Mouse (Mus musculus) hindbrain, embryonic 15.5 days (tissue): ENCODE measurements around the gene Klrb1b. TPM values are rescaled to one million over a fixed set of nuclear protein-coding genes. Genes with fewer than 3 reads are reported as not detected.
"Not testable (repeated sequence)": the region's sequence is repeated elsewhere in the genome, so short reads cannot be mapped to it uniquely, and the experiment has no call there.

ENCODE experiments used
- ATAC-seq: fragments of 200-750 bp; cut with Nextera tagmentation; 2 replicates; pipeline ENCODE4 v1.8.0; 2017; ENCODE audit warnings: low read depth, moderate number of reproducible peaks, moderate TSS enrichment; ENCODE audit not compliant: low FRiP score
- H3K27ac ChIP-seq: fragments of 300-500 bp; sonication (generic); replicated peaks from 2 replicates; pipeline ENCODE4 v1.5.1; 2015; ENCODE audit warnings: mild to moderate bottlenecking, inconsistent platforms
- H3K27me3 ChIP-seq: fragments of 300-500 bp; sonication (generic); 2 replicates; pipeline ENCODE4 v1.6.1; 2015; ENCODE audit warnings: control low read depth, inconsistent platforms
- H3K36me3 ChIP-seq: fragments of 300-500 bp; sonication (generic); 2 replicates; pipeline ENCODE4 v1.6.1; 2015; ENCODE audit warnings: control low read depth, inconsistent platforms
- H3K4me1 ChIP-seq: fragments of 300-500 bp; sonication (generic); replicated peaks from 2 replicates; pipeline ENCODE4 v1.6.1; 2015; ENCODE audit warnings: control low read depth, inconsistent platforms
- H3K4me2 ChIP-seq: fragments of 300-500 bp; sonication (generic); 2 replicates; pipeline ENCODE4 v1.6.1; 2015; ENCODE audit warnings: moderate library complexity, mild to moderate bottlenecking, inconsistent platforms
- H3K4me3 ChIP-seq: fragments of 300-500 bp; sonication (generic); 2 replicates; pipeline ENCODE4 v1.5.1; 2015; ENCODE audit warnings: mild to moderate bottlenecking, inconsistent platforms
- H3K9ac ChIP-seq: fragments of 300-500 bp; sonication (generic); 2 replicates; pipeline ENCODE4 v1.6.1; 2015; ENCODE audit warnings: inconsistent platforms
- H3K9me3 ChIP-seq: fragments of 300-500 bp; sonication (generic); 2 replicates; pipeline ENCODE4 v1.6.1; 2016; ENCODE audit warnings: control low read depth, inconsistent platforms
- WGBS: fragments of 180-500 bp; shearing (Covaris S2); methylation state at CpG from one replicate; pipeline ENCODE4 v1.1.7; 2015; 5-methylcytosine and 5-hydroxymethylcytosine counted together
- polyA plus RNA-seq: library from polyadenylated mRNA; unstranded; fragments of >200 nt; fragmentation: Nextera tagmentation; extraction: Ambion mirVana; gene quantifications from 2 replicates; pipeline ENCODE4 v1.2.1, GENCODE M21; 2015

Gene Klrb1b
- polyA plus RNA-seq, 1 experiment from 2014 or later: not detected

DNA sequence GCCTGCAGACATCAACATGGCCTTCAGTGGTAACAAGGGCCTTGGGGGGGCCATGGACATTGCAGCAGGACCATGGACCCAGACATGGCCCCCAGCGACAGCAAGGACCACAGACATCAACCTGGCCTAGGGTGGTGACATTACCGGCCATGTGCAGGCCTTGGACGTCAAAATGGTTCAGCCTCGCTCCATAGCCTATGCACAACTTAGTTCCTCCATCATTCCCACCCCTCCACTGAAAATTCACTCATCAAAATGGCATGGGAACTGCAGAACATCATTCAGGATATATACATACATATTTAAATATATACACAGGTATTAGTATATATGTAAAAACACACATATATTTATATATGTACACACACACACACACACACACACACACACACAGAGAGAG, 21.3 kb upstream of the Klrb1b start:
- Histone ChIP-seq H3K36me3 (no peaks in the 10 kb centered on the region), H3K9me3 (no peaks in the 10 kb centered on the region), H3K4me1 (peaks cover 9% of the 10 kb centered on the region), H3K27me3 (no peaks in the 10 kb centered on the region), H3K4me3 (no peak overlapping the region), H3K27ac (no peak overlapping the region), H3K4me2 (no peak overlapping the region), H3K9ac (no peak overlapping the region)
- ATAC-seq: no peak
- 98% methylated on average over 4 of the region's 4 CpGs for WGBS

DNA sequence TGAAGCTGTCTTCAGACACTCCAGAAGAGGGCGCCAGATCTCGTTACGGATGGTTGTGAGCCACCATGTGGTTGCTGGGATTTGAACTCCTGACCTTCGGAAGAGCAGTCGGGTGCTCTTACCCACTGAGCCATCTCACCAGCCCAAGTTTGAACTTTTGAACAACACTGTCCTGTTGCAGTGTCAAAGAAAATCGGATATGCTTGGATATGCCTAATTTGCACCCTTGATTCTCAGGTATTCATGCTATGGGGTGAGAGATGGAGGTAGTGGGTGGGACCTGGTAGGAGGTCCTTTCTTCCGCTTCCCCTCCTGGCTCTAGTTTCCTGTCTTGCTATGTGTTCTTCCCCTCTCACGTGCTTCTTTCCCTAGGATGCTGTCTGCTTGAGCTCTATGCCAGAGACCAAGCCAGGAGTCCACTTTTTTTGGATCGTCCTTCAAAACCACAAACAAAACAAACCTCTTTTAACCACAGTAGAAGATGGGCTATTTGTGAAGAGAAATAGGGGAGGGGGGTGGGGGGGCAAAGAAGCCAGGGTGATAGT, 19.9 kb upstream of the Klrb1b start:
- 75% methylated on average over 6 of the region's 9 CpGs for WGBS
- no peaks in the 10 kb centered on the region for H3K27me3 ChIP-seq
- no peak for ATAC-seq

DNA sequence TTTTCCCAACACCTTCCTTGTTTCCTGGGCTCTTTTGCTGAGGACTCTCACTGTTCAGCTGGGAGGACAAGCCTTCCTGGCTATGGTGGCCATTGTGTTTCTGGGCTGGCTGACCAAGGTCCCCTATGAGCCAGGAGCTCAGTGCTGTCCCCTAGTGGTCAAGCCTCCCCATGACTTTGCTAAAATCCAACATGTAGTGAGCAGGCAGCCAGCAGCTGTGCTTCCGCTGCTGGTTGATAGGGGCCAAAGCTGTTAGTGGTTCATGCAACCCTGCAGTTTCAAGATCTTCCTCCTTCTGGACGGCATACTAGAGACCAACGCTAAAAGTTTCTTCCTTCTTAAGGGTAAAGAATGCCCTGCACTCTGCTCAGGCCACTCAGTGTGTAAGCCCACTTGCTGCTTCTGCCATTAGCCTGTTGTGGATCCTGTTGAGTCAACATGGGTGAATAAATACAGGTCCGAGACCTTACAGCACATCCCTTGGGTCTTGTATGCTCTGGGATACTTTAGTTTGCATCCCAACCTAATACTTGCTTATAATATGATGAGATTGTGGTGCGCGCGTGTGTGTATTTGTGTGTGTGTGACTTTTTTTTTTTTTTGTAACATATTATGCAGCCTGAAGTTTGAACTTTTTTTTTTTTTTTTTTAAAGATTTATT, 19.3 kb upstream of the Klrb1b start:
- no peaks in the 10 kb centered on the region for H3K27me3 ChIP-seq
- peak overlapping the region; percentile 21; the same call in 1 of the 2 replicates for H3K4me2 ChIP-seq
- peaks cover 18% of the 10 kb centered on the region for H3K4me1 ChIP-seq
- H3K9me3 ChIP-seq: no peaks in the 10 kb centered on the region
- H3K36me3 ChIP-seq: no peaks in the 10 kb centered on the region
- no peak overlapping the region for H3K27ac ChIP-seq
- H3K9ac ChIP-seq: no peak overlapping the region
- 31% methylated on average over 7 of the region's 7 CpGs for WGBS
- ATAC-seq: no peak
- H3K4me3 ChIP-seq: no peak overlapping the region

More for the DNA sequence above, 19.9 kb upstream of the Klrb1b start:
- no peak overlapping the region for H3K27ac ChIP-seq
- no peaks in the 10 kb centered on the region for H3K36me3 ChIP-seq
- peaks cover 18% of the 10 kb centered on the region for H3K4me1 ChIP-seq
- no peak overlapping the region for H3K4me2 ChIP-seq
- H3K9me3 ChIP-seq: no peaks in the 10 kb centered on the region
- H3K9ac ChIP-seq: no peak overlapping the region
- no peak overlapping the region for H3K4me3 ChIP-seq

DNA sequence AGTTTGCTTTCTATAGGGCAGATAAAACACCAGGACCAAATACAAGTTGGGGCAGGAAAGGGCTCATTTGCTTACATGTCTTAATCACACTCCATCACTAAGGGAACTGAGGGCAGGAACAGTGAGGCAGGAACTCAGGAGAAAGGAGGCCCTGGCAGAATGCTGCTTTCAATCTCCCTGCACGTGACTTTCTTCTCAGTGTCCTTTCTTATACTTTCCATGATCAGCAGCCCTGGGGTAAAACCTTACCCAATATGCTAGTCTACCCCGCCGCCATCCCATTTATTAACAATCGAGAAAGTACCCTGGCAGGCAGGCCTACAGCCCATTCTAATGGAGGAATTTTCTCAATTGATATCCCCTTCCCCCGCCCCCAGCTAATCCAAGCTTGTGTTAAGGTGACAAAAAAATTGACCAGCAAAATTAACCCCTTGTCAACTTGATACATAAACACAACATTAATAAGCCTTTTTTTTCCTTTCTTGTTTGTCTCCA, 18.5 kb upstream of the Klrb1b start:
- peak overlapping the region; percentile 93 for H3K27ac ChIP-seq

DNA sequence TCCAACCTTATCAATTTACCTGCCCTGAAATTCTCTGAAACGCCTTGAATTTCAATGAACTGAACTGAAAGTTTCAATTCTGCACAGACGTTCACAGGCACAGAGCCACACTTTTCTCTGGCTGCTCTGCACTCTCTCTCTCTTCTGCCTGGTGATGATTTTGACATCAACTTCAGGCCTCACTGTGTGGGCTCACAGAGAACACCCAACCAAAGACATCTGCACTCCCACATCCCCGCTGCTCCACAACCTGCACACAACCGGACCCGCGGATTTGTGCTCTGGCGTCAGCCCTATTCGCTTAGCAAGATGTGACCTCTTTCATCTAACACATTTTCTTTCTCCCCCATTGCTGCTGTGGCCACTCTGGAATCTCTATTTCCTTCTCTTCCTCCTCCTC, 18.0 kb upstream of the Klrb1b start:
- peak overlapping the region; percentile 93 for H3K27ac ChIP-seq
- WGBS: 27% methylated on average over 8 of the region's 8 CpGs
- H3K9me3 ChIP-seq: no peaks in the 10 kb centered on the region
- peaks cover 28% of the 10 kb centered on the region for H3K4me1 ChIP-seq
- H3K36me3 ChIP-seq: no peaks in the 10 kb centered on the region
- H3K27me3 ChIP-seq: no peaks in the 10 kb centered on the region
- H3K9ac ChIP-seq: no peak overlapping the region
- peak overlapping the region; percentile 68 for H3K4me2 ChIP-seq
- ATAC-seq: no peak
- H3K4me3 ChIP-seq: peak overlapping the region; percentile 83

More for the DNA sequence above, 18.5 kb upstream of the Klrb1b start:
- Histone ChIP-seq H3K4me1 (peaks cover 23% of the 10 kb centered on the region), H3K36me3 (no peaks in the 10 kb centered on the region), H3K9ac (no peak overlapping the region), H3K9me3 (no peaks in the 10 kb centered on the region), H3K27me3 (no peaks in the 10 kb centered on the region), H3K4me3 (peak overlapping the region; percentile 83; the same call in 1 of the 2 replicates), H3K4me2 (peak overlapping the region; percentile 68)
- WGBS: 82% methylated on average over 5 of the region's 5 CpGs
- ATAC-seq: no peak

DNA sequence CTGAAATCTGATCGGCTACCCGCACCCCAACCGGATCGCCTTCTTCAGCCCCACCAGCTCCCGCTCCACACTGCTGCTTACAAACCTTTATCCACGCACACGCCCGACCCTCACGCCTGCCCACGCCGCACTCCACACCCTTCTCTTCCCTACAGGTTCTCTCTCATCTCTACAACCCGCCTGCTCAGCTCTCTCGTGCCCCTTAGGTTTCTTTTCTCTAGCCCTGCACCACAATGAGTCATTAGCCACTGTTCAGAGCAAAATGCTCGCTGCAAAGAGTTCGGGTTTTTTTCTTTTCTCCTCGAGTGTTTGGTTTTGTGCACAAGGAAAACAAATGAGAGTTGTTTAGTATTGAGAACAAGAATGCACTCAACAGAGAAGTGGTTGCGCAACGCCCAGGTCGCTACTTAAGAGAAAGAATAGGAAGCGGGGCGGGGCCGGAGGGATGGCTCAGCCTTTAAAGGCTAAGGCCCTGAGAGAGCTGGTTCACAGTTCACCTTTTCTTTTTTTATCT, 17.4 kb upstream of the Klrb1b start:
- ATAC-seq: peak; percentile 55
- H3K36me3 ChIP-seq: no peaks in the 10 kb centered on the region
- peak overlapping the region; percentile 69 for H3K9ac ChIP-seq
- H3K4me2 ChIP-seq: peak overlapping the region; percentile 68
- H3K9me3 ChIP-seq: no peaks in the 10 kb centered on the region
- peak overlapping the region; percentile 93 for H3K27ac ChIP-seq
- WGBS: under 1% methylated on average over 22 of the region's 22 CpGs
- H3K4me1 ChIP-seq: peaks cover 28% of the 10 kb centered on the region
- peak overlapping the region; percentile 83 for H3K4me3 ChIP-seq
- H3K27me3 ChIP-seq: no peaks in the 10 kb centered on the region

DNA sequence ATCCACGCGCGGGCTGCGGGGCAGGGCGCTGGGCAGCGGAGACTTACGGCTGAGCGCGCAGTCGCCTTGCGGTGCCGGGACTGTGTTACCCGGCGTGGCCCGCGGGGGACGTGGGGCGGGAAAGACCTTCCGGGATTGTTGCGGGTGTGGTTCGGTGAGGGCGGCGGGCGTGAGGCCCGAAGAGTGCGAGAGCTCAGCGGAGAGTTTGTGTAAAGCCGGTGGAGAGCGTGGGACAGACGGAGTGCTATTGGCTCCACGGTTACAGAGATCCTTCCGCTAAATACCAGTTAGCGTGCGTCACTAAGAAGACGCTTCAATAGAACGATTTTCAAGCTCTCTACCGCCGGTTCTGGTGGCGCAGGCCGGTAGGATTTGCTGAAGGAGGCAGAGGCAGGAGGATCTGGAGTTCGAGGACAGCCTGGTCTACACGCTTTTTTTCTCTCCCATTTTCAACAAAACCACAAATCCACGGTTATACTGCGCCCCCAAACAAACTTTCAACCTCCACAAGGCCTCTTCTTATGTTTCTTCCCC, 16.9 kb upstream of the Klrb1b start:
- H3K27me3 ChIP-seq: no peaks in the 10 kb centered on the region
- WGBS: under 1% methylated on average over 44 of the region's 44 CpGs
- H3K9me3 ChIP-seq: no peaks in the 10 kb centered on the region
- no peaks in the 10 kb centered on the region for H3K36me3 ChIP-seq
- peaks cover 28% of the 10 kb centered on the region for H3K4me1 ChIP-seq
- peak overlapping the region; percentile 93 for H3K27ac ChIP-seq
- peak overlapping the region; percentile 74 for H3K9ac ChIP-seq
- H3K4me2 ChIP-seq: peak overlapping the region; percentile 70
- H3K4me3 ChIP-seq: peak overlapping the region; percentile 83
- peak; percentile 85 for ATAC-seq

DNA sequence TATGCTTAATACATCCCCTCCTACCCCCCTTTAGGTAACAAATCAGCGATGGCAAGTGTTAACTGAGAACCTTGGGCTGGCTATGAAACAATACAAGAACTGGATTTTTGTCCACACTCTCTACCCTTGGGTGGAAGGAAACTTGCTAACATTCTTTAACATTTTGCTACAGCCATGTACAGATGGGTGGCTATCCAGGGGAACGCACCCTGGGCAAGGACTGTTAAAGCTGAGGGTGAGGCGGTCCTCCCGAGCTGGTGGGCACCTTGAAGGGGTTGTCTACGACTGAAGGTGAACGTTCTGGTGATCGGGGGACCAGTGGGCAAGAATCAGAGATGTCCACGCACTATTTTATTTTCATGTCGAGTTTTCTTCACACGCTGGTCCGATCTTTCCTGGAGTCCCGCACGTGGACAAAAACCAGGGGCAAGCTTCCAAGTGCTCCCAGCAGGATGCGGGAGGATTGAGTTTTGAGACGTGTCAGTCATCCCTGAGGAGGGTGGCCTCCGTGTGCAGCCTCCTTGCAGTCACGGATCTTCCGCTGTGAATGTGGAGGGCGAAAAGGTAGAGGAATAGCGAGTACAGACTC, 16.3 kb upstream of the Klrb1b start:
- Histone ChIP-seq H3K9me3 (no peaks in the 10 kb centered on the region), H3K4me3 (peak overlapping the region; percentile 83), H3K9ac (peak overlapping the region; percentile 74), H3K4me1 (peaks cover 30% of the 10 kb centered on the region), H3K4me2 (peak overlapping the region; percentile 70), H3K27ac (peak overlapping the region; percentile 93), H3K27me3 (no peaks in the 10 kb centered on the region), H3K36me3 (no peaks in the 10 kb centered on the region)
- ATAC-seq: no peak
- under 1% methylated on average over 20 of the region's 20 CpGs for WGBS

DNA sequence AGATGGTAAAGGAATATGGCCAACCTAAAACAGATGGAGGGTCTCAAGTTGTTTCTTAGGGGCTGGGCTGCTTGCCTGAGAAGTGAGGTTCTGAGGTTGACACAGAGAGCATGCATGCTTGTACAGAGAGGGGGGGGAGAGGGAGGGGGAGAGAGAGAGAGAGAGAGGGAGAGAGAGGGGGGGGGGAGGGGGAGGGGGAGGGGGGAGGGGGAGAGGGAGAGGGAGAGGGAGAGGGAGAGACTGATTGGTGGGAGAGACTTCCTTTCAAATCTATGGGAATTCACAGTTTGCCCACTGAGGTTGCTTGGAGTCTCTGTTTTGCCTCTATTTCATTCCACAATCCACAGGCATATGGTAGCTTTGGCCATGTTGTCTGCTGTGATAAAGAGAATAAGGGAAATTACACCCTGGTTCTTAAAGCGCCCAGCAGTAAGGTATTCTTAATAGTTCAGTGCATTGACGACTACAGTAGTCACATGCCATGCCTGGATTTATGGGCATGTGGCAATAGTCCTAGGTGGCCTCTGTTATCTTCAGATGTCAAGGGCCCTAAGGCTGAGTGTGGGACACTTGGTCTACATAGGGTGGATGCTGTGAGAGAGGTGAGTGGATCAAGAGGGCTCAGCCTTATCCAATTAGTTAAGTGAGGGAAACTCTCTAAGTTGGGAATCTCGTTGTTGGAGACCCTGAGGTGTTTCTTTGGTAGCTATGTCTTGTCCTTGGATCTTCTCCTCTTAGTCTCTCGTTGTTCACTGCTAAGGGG, 15.4 kb upstream of the Klrb1b start:
- peak overlapping the region; percentile 83 for H3K4me3 ChIP-seq
- no peak overlapping the region for H3K27ac ChIP-seq
- WGBS: 44% methylated on average over 4 of the region's 4 CpGs
- no peak overlapping the region for H3K9ac ChIP-seq
- no peaks in the 10 kb centered on the region for H3K36me3 ChIP-seq
- peaks cover 37% of the 10 kb centered on the region for H3K4me1 ChIP-seq
- ATAC-seq: no peak
- H3K9me3 ChIP-seq: no peaks in the 10 kb centered on the region
- peak overlapping the region; percentile 70 for H3K4me2 ChIP-seq
- no peaks in the 10 kb centered on the region for H3K27me3 ChIP-seq

DNA sequence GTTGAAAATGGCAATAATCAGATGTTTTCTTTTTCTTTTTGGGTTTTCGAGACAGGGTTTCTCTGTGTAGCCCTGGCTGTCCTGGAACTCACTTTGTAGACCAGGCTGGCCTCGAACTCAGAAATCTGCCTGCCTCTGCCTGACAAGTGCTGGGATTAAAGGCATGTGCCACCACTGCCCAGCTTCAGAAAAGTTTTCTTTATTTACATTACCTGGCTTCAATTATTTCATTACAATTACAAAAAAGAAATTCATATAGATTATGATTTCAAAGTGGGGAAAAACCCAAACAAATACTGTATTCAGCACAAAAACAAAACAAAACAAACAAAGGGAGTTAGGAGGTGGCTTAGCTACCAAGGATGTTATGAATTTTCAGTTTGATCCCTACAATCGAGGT, 14.5 kb upstream of the Klrb1b start:
- H3K9ac ChIP-seq, H3K4me3 ChIP-seq, H3K36me3 ChIP-seq, H3K27me3 ChIP-seq, H3K9me3 ChIP-seq, ATAC-seq, H3K4me2 ChIP-seq, H3K27ac ChIP-seq: not testable (repeated sequence)
- peaks cover 37% of the 10 kb centered on the region for H3K4me1 ChIP-seq
- 92% methylated on average over 3 of the region's 3 CpGs for WGBS

DNA sequence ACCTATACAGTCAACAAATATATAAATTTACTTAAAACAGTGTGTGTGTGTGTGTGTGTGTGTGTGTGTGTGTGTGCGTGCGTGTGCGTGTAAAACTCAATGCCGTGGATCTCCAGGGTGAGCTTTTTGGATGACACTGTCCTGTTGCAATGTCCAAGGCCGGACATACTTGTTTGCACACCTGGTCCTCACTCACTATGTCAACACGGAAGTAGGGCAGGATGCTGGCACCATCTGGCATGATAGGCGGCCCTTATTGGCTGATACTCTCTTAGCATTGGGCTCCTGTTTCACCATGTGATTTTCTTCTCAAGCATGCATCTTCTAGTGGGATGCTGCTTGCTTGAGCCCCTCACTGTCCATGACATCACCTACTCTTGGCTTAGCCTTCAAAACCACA, 13.8 kb upstream of the Klrb1b start:
- H3K27me3 ChIP-seq: no peaks in the 10 kb centered on the region
- peak overlapping the region; percentile 84 for H3K4me2 ChIP-seq
- no peak for ATAC-seq
- peak overlapping the region; percentile 94 for H3K27ac ChIP-seq
- H3K9ac ChIP-seq: no peak overlapping the region
- peak overlapping the region; percentile 94 for H3K4me3 ChIP-seq
- peaks cover 37% of the 10 kb centered on the region for H3K4me1 ChIP-seq
- no peaks in the 10 kb centered on the region for H3K9me3 ChIP-seq
- WGBS: 61% methylated on average over 7 of the region's 7 CpGs
- no peaks in the 10 kb centered on the region for H3K36me3 ChIP-seq
